Mouse (Mus musculus): Measurements from ENCODE around the gene Olfr419. TPM values are rescaled to one million over a fixed set of nuclear protein-coding genes. Genes with fewer than 3 reads are reported as not detected.

Gene Olfr419
- not detected for total RNA-seq (2021)
- long read RNA-seq, experiment 1, result 0 reads
- long read RNA-seq, experiment 2, result 0 reads

- no peak for DNase-seq (ENCODE audit: low spot score in 2 of 2)
Measured at GRCm38 (mm10) chr1:174251961-174252360, at the start of gene Olfr419. Gene Olfr419, minus strand, starts transcription at chr1:174252061.

DNA sequence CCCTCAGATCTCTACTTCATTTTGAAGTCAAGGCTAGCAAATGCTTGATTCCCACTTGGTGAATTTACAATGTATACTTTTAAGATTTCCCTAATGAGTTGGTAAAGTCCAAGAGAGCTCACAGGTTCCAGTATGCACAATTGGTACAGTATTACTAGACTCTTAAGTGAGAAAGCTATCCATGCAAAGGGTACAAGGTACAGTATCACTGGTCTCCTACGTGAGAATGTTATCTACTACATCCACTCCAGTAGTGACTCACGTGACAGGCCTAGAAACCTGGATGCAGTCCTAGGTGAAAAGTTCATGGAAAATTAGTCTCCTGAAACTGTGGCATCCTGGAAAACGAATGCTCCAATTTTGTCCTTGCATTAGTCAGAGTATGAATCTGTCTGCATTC is 18.8 kb upstream of the Olfr419 start:
- no peak for DNase-seq (ENCODE audit: low spot score in 2 of 2)

DNA sequence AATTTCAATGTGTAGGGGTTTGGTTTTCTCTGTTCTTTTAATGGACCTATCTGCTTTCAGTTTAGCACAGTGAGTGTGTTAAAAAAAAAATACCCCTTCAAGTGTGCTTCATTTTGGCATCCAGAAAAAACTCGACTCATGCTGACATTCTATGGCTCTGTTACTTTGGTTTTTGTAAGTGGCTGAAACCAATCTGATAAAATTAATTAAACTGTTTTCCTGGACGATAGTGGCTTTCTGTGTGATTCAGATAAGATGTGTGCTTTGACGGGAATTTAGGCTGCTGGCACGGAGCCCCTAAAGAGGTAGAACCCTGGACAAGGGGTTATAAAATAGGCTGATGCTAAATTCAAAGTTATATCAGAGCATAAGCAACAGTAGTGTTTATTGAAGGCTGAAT is 17.3 kb upstream of the Olfr419 start:
- DNase-seq (ENCODE audit: low spot score in 2 of 2), result no peak

DNA sequence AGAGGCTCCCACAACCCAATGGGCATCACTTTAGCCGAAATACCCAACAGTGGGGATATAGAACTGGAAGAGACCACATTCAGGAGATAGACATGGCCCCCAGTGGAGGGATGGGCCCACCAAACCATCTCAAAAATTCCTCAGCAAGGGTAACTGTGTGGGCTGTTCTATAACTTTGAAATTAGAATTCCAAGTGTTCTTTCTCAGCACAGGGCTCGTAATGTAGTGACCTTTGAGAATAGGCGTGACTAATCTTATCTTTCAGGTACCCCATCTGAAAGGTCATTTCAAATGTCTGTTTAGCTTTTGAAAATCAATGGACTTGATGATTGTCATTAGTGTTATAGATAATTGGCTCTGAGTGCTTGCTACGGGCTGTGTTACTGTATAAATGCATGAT is 16.0 kb upstream of the Olfr419 start:
- DNase-seq (ENCODE audit: low spot score in 2 of 2), result no peak

DNA sequence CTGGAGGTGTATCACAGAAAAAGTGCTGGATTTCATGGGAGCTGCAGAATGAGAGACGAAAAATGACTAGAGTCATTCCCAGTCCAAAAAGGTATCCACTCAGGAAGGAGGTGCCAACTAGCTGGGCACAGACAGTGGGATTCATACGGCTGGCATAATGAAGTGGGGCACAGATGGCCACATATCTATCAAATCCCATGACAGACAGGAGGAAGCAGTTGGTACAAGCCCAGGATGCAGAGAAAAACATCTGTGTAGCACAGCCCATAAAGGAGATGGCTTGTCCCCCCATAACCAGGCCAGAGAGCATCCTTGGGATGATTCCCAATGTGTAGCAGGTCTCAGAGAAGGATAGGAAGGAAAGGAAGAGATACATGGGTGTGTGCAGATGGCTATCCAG is 1.5 kb downstream of the Olfr419 start:
- no peak for DNase-seq (ENCODE audit: low spot score in 2 of 2)

- DNase-seq (ENCODE audit: low spot score in 2 of 2), result no peak
Measured at GRCm38 (mm10) chr1:174247170-174247569, 4.7 kb downstream of the Olfr419 start.

DNA sequence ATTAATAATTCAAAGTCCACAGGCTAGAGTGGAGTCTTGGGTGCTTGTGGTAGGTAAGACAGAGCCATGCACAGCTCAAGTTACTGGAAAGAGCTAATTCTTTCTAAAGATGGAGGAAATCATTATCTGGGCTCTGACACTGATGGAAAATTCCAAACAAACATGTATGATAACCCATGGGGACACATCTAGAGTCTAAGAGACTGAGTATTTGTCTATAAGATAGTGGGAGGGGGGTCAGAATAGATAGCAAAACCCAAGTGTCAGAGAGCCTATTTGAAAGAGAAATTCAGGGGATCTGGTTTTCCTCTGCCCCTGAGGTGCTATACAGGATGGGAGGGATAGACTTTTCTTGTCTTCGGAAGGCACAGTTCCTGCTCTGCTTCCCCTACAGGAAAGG is 5.8 kb downstream of the Olfr419 start:
- DNase-seq (ENCODE audit: low spot score in 2 of 2), result no peak

DNA sequence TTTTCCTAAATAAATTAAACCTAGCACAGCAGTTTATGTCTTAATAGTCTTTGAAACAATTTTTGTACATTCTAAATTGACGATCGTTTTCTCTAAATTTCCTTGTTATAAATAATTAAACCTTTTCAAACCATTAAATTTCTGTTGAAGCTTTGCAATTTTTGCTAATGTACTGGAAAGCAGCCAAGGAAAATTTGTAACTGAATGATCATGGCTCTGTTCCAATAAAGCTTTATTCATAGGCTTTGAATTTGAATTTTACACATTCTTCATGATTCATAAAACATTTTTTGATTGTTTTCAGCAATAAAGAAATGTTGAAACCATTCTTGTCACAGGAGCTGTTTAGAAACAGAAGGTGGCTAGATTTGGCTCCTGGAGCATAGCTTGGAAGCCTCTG is 7.2 kb downstream of the Olfr419 start:
- no peak for DNase-seq (ENCODE audit: low spot score in 2 of 2)

DNA sequence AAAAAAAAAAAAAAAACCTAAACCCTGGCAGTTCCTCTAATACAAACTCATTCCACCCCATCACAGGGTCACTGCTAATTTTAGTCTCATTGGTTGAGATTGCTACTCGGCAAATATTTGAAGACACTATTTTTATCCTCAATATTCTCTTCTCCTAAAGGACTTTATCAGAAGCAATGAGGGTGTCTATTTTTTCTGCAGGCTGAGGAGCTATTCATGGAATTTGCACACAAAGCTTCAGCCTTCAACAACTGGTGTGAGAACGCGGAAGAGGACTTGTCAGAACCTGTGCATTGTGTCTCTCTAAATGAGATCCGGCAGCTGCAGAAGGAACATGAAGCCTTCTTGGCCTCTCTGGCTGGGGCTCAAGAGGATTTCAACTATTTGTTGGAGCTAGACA is 11.9 kb downstream of the Olfr419 start:
- DNase-seq (ENCODE audit: low spot score in 2 of 2), result no peak

DNA sequence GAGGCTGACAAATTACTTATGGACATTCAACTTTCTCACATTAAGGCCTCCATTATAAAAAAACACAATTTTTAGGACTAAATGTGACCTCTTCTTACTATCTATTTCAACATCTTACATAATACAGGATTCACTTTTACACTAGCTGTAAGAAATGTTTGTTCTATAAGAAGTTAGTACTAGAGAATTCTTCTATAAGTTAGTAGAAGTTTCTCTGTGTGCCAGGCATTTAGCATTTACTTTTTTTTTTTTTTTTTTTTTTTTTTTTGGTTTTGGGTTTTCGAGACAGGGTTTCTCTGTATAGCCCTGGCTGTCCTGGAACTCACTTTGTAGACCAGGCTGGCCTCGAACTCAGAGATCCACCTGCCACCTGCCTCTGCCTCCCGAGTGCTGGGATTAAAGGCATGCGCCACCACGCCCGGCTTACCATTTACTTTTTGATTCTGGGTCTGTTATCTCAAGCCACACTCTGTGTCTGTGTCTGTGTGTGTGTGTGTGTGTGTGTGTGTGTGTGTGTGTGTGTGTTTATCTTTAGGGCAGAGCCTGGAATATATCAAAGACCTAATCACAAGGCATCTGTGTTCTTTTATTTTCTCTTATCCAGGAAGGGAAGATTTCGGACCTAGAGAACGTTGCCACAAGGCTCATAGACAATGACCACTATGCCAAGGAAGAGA is 35.2 kb downstream of the Olfr419 start:
- no peak for DNase-seq (ENCODE audit: low spot score in 2 of 2)

- DNase-seq (ENCODE audit: low spot score in 2 of 2), result no peak
Measured at GRCm38 (mm10) chr1:174215270-174216038, 36.4 kb downstream of the Olfr419 start.

GRCm38 (mm10) chr1:174212286-174212685 is 39.6 kb downstream of the Olfr419 start:
- no peak for DNase-seq (ENCODE audit: low spot score in 2 of 2)

DNA sequence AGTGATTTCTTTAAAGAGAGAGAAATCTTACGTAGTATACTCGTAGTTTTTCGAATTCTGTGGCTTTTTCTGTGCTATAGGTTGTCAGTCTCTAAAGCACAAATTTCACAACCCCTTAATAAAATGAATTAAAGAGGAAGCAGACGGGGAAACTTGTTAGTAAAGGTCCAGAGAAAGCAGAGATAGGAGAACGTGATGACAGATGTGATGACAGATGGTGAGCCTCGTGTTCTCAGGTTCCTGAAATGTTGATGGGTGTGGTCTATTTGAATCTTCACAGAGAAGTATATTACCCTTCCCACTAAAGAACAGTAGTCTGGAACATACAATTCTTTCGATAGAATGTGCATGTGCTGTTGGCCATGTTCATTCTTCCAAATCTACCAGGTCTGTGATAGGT is 47.2 kb downstream of the Olfr419 start:
- DNase-seq (ENCODE audit: low spot score in 2 of 2), result no peak

Other genes starting within 250 kb of the Olfr419 start
- gene Ifi205, start 220.3 kb downstream of the Olfr419 start, total RNA-seq (2021), result under 1 TPM; 0.68 to 0.70 TPM
- not detected for gene Olfr433, start 211.4 kb downstream of the Olfr419 start, total RNA-seq (2021)
- not detected for gene Olfr432, start 202.9 kb downstream of the Olfr419 start, total RNA-seq (2021)
- gene Olfr430, start 185.5 kb downstream of the Olfr419 start, total RNA-seq (2021), result not detected
- not detected for gene Olfr429, start 167.7 kb downstream of the Olfr419 start, total RNA-seq (2021)
- not detected for gene Olfr427, start 155.2 kb downstream of the Olfr419 start, total RNA-seq (2021)
- not detected for gene Olfr231, start 130.9 kb downstream of the Olfr419 start, total RNA-seq (2021)
- gene Olfr424, start 120.5 kb downstream of the Olfr419 start, total RNA-seq (2021), result not detected
- gene Olfr420, start 96.4 kb downstream of the Olfr419 start, total RNA-seq (2021), result not detected
- gene Spta1, start 79.3 kb downstream of the Olfr419 start, total RNA-seq (2021), result 10 to 100 TPM in 1 of 2 experiments, 1 to 10 TPM in 1; 5.0 to 10.4 TPM
- gene Mptx1, start 78.5 kb upstream of the Olfr419 start, total RNA-seq (2021), result not detected
- not detected for gene Olfr417, start 113.1 kb upstream of the Olfr419 start, total RNA-seq (2021)
- gene Olfr248, start 139.0 kb upstream of the Olfr419 start, total RNA-seq (2021), result not detected
- not detected for gene Olfr414, start 172.0 kb upstream of the Olfr419 start, total RNA-seq (2021)
- gene Olfr220, start 190.0 kb upstream of the Olfr419 start, total RNA-seq (2021), result not detected
- gene Fmn2, start 249.8 kb upstream of the Olfr419 start, total RNA-seq (2021), result 1 to 10 TPM; 4.3 to 4.4 TPM

Measured in adrenal gland, postnatal 4 days (tissue).